Mouse (Mus musculus) liver, adult 2 months (tissue): ENCODE data around the gene Uqcr11. TPM values are rescaled to one million over a fixed set of nuclear protein-coding genes. Genes with fewer than 3 reads are reported as not detected.

ENCODE experiments used
- DNase-seq: peaks from one replicate; pipeline ENCODE4 v3.0.0-alpha.2; 2011; ENCODE audit warnings: low read depth, low spot score; ENCODE audit errors: extremely low read depth
- H3K27ac ChIP-seq: fragments of 200-500 bp; replicated peaks from 2 replicates; pipeline ENCODE4 v1.5.1; 2012; ENCODE audit warnings: low read depth, mild to moderate bottlenecking, control low read depth, inconsistent platforms, low read length; ENCODE audit not compliant: insufficient read depth
- H3K27me3 ChIP-seq: fragments of 200-500 bp; 2 replicates; pipeline ENCODE4 v1.6.1; 2012; ENCODE audit warnings: mild to moderate bottlenecking, moderate library complexity, low read length, inconsistent platforms; ENCODE audit not compliant: control insufficient read depth, insufficient read depth
- H3K36me3 ChIP-seq: fragments of 200-500 bp; 2 replicates; pipeline ENCODE4 v1.6.1; 2012; ENCODE audit warnings: low read length, inconsistent platforms; ENCODE audit not compliant: control insufficient read depth, insufficient read depth
- H3K4me1 ChIP-seq: fragments of 200-500 bp; 2 replicates; pipeline ENCODE4 v1.6.1; 2011; ENCODE audit warnings: low read length; ENCODE audit not compliant: control insufficient read depth, insufficient read depth
- H3K4me3 ChIP-seq: fragments of 200-500 bp; 2 replicates; pipeline ENCODE4 v1.5.1; 2011; ENCODE audit warnings: low read depth, mild to moderate bottlenecking, control low read depth, low read length, moderate library complexity; ENCODE audit not compliant: insufficient read depth
- H3K79me2 ChIP-seq: fragments of 200-500 bp; 2 replicates; pipeline ENCODE4 v1.6.1; 2012; ENCODE audit warnings: inconsistent platforms, mild to moderate bottlenecking, low read length, moderate library complexity; ENCODE audit not compliant: control insufficient read depth, insufficient read depth
- H3K9ac ChIP-seq: fragments of 200-500 bp; 2 replicates; pipeline ENCODE4 v1.6.1; 2012; ENCODE audit warnings: low read depth, mild to moderate bottlenecking, control low read depth, inconsistent platforms, low read length
- CTCF ChIP-seq: fragments of 200-500 bp; IDR thresholded peaks from 2 replicates; pipeline ENCODE4 v1.5.1; 2011; ENCODE audit warnings: low read depth, low read length, control low read depth
- POLR2A ChIP-seq: fragments of 200-500 bp; IDR thresholded peaks from 2 replicates; pipeline ENCODE4 v1.6.1; 2011; ENCODE audit warnings: low read length, control low read depth; ENCODE audit not compliant: insufficient read depth; ENCODE audit errors: extremely low read depth
- WGBS: fragments of 180-500 bp; shearing (Covaris S2); methylation state at CpG from one replicate; pipeline ENCODE4 v1.1.7; 2018; 5-methylcytosine and 5-hydroxymethylcytosine counted together
- polyA plus RNA-seq: library from polyadenylated mRNA; depleted of rRNA; stranded (reverse); fragments of >200 nt; gene quantifications from 2 replicates; pipeline ENCODE4 v1.2.3, GENCODE M21; 2012
- total RNA-seq: library from RNA; depleted of rRNA; stranded (reverse); fragments of >200 nt; gene quantifications from 2 replicates; pipeline ENCODE4 v1.2.3, GENCODE M21; 2014

The Uqcr11 gene
- total and polyA plus RNA-seq, 2 experiments = 1,362 to 2,210 TPM

GRCm38 (mm10) chr10:80420729-80421128 lies 14.1 kb upstream of the Uqcr11 start:
- TF ChIP-seq CTCF = no peak
- TF ChIP-seq POLR2A = no peak
- Histone ChIP-seq H3K27me3 (no peaks in the 10 kb centered on the region), H3K9ac (no peak overlapping the region), H3K4me3 (no peak overlapping the region), H3K27ac (no peak overlapping the region), H3K4me1 (peaks cover 4% of the 10 kb centered on the region), H3K36me3 (peaks cover 11% of the 10 kb centered on the region), H3K79me2 (no peaks in the 10 kb centered on the region)
- WGBS = 96% methylated on average over 10 of the region's 10 CpGs
- no peak for DNase-seq

GRCm38 (mm10) chr10:80419419-80419818 lies 12.8 kb upstream of the Uqcr11 start:
- WGBS = 87% methylated on average over 8 of the region's 8 CpGs
- TF ChIP-seq POLR2A (no peak), CTCF (no peak)
- no peak overlapping the region for H3K4me3 ChIP-seq
- H3K36me3 ChIP-seq = peaks cover 3% of the 10 kb centered on the region; the same call in 1 of the 2 replicates
- no peaks in the 10 kb centered on the region for H3K79me2 ChIP-seq
- H3K27ac ChIP-seq = no peak overlapping the region
- H3K9ac ChIP-seq = no peak overlapping the region
- peaks cover 4% of the 10 kb centered on the region for H3K4me1 ChIP-seq
- no peaks in the 10 kb centered on the region for H3K27me3 ChIP-seq
- DNase-seq = no peak

GRCm38 (mm10) chr10:80418311-80418710 lies 11.7 kb upstream of the Uqcr11 start:
- Histone ChIP-seq H3K27me3 (no peaks in the 10 kb centered on the region), H3K36me3 (peaks cover 3% of the 10 kb centered on the region; the same call in 1 of the 2 replicates)
- 58% methylated on average over 3 of the region's 3 CpGs for WGBS

GRCm38 (mm10) chr10:80417841-80418240 lies 11.2 kb upstream of the Uqcr11 start:
- H3K4me3 ChIP-seq = no peak overlapping the region
- H3K79me2 ChIP-seq = no peaks in the 10 kb centered on the region
- no peaks in the 10 kb centered on the region for H3K27me3 ChIP-seq
- no peak for DNase-seq
- H3K4me1 ChIP-seq = no peaks in the 10 kb centered on the region
- TF ChIP-seq CTCF = no peak
- no peak for TF ChIP-seq POLR2A
- no peak overlapping the region for H3K27ac ChIP-seq
- peaks cover 3% of the 10 kb centered on the region; the same call in 1 of the 2 replicates for H3K36me3 ChIP-seq
- 94% methylated on average over 1 of the region's 1 CpGs for WGBS
- H3K9ac ChIP-seq = no peak overlapping the region

More at GRCm38 (mm10) chr10:80418311-80418710, 11.7 kb upstream of the Uqcr11 start:
- Histone ChIP-seq H3K4me3 (no peak overlapping the region), H3K4me1 (no peaks in the 10 kb centered on the region), H3K9ac (no peak overlapping the region), H3K27ac (no peak overlapping the region), H3K79me2 (no peaks in the 10 kb centered on the region)
- DNase-seq = no peak
- TF ChIP-seq CTCF (no peak), POLR2A (no peak)

GRCm38 (mm10) chr10:80417371-80417770 lies 10.7 kb upstream of the Uqcr11 start:
- DNase-seq = no peak
- Histone ChIP-seq H3K27ac (no peak overlapping the region), H3K36me3 (peaks cover 3% of the 10 kb centered on the region; the same call in 1 of the 2 replicates), H3K9ac (no peak overlapping the region), H3K4me1 (no peaks in the 10 kb centered on the region), H3K4me3 (no peak overlapping the region), H3K79me2 (no peaks in the 10 kb centered on the region), H3K27me3 (no peaks in the 10 kb centered on the region)
- WGBS = 96% methylated on average over 10 of the region's 10 CpGs
- TF ChIP-seq POLR2A (no peak), CTCF (no peak)

- Histone ChIP-seq H3K79me2 (no peaks in the 10 kb centered on the region), H3K36me3 (peaks cover 2% of the 10 kb centered on the region; the same call in 1 of the 2 replicates)
- 91% methylated on average over 7 of the region's 7 CpGs for WGBS
These were observed 8.9 kb upstream of the Uqcr11 start for GRCm38 (mm10) chr10:80415566-80415965.

More at GRCm38 (mm10) chr10:80415566-80415965, 8.9 kb upstream of the Uqcr11 start:
- TF ChIP-seq POLR2A = no peak
- no peak for TF ChIP-seq CTCF
- Histone ChIP-seq H3K4me3 (no peak overlapping the region), H3K9ac (no peak overlapping the region), H3K27ac (no peak overlapping the region), H3K27me3 (no peaks in the 10 kb centered on the region), H3K4me1 (no peaks in the 10 kb centered on the region)
- no peak for DNase-seq
